Mouse (Mus musculus): ENCODE measurements around the gene Gm6890. TPM values are rescaled to one million over a fixed set of nuclear protein-coding genes. Genes with fewer than 3 reads are reported as not detected.

Gene Gm6890
- polyA plus RNA-seq (2015; fragmentation: Nextera tagmentation; extraction: Ambion mirVana), result not detected in 2 replicates

GRCm38 (mm10) chrX:74740627-74741026 lies at the start of gene Gm6890:
Gene Gm6890, plus strand, starts transcription at chrX:74740927.

Other genes with a start within 250 kb of the Gm6890 start
- gene Olfr1326-ps1, start 166.0 kb upstream of the Gm6890 start, polyA plus RNA-seq (2015; fragmentation: Nextera tagmentation; extraction: Ambion mirVana), result not detected in 2 replicates
- gene Olfr1325, start 148.2 kb upstream of the Gm6890 start, polyA plus RNA-seq (2015; fragmentation: Nextera tagmentation; extraction: Ambion mirVana), result not detected in 2 replicates
- gene Gm5640, start 95.3 kb upstream of the Gm6890 start, polyA plus RNA-seq (2015; fragmentation: Nextera tagmentation; extraction: Ambion mirVana), result 0.06 TPM in 1 of 2 replicates, not detected in the other
- 0.08 TPM in 1 of 2 replicates, not detected in the other for gene Gm5936, start 96.3 kb downstream of the Gm6890 start, polyA plus RNA-seq (2015; fragmentation: Nextera tagmentation; extraction: Ambion mirVana)